Mouse (Mus musculus): ENCODE measurements around the gene Katnal1.

Gene Katnal1

DNA sequence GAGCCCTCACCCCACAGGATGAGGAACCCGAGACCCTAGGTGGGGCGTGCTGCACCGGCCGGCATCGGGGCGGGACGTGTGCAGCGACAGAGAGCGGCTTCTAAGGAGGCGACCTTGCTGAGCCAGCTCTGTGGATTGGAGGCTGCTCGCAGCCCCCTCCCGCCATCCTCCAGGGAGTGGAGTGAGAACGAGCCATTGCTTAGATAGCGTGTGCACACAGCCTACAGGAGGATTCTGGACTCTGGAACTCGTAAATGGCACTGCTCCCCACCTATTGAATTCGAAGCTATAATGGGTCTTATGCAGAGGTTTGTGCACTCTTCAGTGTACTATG is at the start of gene Katnal1:
Katnal1 (minus strand) TSS at position 205 of the 334 bp plus-strand sequence.
- no peak for DNase-seq (ENCODE audit: low read depth)

DNA sequence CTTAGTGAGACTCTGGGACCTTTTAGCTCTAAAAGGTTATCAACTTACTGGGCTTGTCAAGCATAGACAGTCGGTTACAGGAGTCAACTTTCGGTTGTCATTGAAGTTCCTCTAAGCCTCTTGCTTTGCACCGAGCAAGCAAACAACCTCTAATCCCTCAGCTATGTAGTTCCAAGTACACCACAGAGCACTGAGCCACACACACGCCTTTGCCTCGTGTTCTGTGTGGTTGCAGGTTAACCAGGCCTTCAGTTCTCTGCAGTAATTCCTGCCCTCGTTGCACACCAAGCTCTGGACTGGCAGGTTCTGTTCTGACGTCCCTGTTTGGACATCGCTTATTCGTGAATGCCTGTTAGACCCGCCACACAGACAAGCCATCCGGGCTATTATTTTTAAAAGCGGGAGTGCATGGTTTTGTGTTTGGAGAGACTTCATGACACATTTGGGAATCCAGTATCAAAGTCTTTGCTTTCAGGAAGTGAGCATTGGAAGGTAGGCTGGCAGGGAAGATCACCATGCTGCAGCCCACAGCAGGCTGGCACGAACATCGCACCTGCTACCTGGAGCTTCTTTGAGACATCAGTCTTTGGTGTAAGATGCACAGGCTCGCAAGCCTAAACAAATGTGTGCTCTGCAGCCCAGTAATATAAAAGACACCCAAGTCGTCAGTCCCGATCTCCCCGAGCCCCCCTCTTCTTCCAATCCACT is 49.5 kb upstream of the Katnal1 start:
- DNase-seq (ENCODE audit: low read depth): no peak

- no peak for DNase-seq (ENCODE audit: low read depth)
These were observed 48.8 kb upstream of the Katnal1 start for GRCm38 (mm10) chr5:148977698-148978457.

DNA sequence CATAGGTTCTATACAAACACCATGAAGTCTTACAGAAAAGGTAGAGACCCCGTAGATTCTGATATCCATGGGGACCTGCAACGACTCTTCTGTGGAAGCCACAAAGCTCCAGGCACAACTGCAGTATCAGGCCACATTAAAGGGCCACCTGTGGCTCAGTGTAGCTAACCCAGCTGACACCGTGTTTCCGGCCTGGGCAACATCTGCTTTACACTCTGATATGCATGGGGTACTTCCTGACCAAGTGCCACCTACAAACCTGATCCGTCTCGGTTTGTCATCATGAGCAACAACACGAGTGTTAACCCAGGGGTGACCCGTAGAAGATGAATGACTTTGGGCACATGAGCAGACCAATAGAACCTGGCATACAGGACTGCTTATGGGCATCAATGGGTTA is 47.8 kb upstream of the Katnal1 start:
- DNase-seq (ENCODE audit: low read depth): no peak

GRCm38 (mm10) chr5:148975035-148975434 is 45.9 kb upstream of the Katnal1 start:
- no peak for DNase-seq (ENCODE audit: low read depth)

- DNase-seq (ENCODE audit: low read depth): no peak
These were observed 44.0 kb upstream of the Katnal1 start for GRCm38 (mm10) chr5:148973019-148973668.

- no peak for DNase-seq (ENCODE audit: low read depth)
These were observed 43.0 kb upstream of the Katnal1 start for GRCm38 (mm10) chr5:148972167-148972566.

DNA sequence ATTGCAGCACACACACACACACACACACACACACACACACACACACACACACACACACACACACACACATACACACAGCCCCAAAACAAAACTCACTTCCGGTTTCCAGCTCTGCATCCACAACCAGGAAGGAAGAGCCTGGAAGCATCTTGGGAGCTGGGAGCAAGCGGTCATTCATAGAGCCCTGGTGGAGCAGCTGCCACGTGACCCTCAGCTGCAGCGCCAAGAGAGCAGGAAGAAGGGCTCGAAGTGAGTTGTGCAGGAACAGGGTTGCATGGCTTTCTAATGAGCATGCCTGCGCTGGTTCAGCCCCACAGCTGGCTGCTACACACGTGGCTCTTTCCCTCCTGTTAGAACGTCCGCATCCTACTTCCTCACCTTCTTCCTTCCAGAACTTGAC is 40.5 kb upstream of the Katnal1 start:
- DNase-seq (ENCODE audit: low read depth): no peak

- no peak for DNase-seq (ENCODE audit: low read depth)
These were observed 39.9 kb upstream of the Katnal1 start for GRCm38 (mm10) chr5:148968958-148969576.

GRCm38 (mm10) chr5:148968179-148968578 is 39.1 kb upstream of the Katnal1 start:
- no peak for DNase-seq (ENCODE audit: low read depth)

DNA sequence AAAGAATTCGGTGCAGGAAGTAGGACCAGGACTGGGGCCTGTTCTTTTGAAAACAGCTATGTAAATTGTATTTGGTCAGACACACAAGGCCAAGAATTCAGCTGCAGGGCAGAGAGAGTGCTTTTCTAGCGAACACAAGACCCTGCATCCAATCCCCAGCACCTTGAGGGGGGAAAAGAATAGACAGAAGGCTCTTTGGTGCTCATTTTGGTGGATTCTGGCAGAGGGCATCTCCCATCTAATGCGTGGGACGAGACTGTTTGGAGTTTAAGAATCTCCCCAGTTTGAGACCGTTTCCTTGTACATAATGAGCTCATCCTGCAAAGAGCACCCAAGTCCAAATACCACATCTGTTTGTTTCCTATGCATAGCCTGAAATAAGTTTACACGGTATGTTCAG is 37.3 kb upstream of the Katnal1 start:
- no peak for DNase-seq (ENCODE audit: low read depth)

DNA sequence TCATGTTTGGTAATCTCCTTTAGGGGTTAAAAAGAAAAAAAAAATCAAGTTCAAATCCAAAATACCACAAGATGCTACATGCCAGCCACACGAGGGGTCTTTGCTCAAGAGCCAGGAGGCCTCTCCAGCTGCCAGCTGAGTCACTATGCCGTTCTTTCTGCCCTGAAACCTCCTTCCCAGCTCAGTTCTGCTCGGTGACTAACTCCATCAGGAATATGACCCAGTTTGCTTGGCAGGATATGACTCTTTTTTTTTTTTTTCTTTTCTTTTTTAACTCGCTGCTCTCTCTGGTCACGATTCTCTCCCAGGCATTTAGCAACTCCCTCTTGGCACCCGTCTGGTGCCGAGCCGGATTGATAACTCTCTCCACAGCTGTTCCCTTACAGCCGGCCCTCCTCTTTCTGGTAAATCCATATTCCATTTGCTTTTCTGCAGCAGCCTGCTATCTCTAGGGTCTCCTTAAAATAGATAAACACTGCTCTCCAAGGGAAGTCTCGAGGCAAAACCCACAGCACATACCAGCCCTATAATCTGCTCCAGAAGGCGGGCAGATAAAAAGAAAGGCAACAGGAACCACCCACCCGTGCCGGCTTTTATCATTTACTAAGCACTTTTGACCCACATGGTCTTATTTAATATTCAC is 36.7 kb upstream of the Katnal1 start:
- peak; percentile 73 for DNase-seq (ENCODE audit: low read depth)

DNA sequence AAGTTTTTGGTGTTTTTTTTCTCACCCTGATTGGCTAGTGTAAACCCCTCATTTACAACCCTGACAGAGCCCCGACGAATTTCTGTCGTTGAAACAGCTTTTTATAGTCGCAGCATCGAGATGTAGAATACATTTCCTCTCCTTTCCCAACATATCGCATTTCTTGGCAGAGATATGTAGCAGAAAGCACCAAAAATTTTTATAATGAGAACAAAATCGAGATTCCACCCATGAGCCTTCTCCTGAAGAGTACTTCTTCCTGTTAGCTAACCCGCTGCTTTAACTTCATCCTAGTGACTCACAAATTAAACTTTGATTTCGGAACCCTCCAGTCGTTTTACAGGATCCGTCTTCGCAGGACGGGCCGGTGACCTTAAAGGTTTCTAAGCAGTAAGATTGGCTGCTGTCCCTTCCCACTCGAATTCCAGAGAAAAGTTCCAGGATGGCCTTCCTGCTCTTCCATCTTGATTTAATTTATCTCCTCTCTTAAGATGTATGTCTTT is 36.0 kb upstream of the Katnal1 start:
- DNase-seq (ENCODE audit: low read depth): no peak

DNA sequence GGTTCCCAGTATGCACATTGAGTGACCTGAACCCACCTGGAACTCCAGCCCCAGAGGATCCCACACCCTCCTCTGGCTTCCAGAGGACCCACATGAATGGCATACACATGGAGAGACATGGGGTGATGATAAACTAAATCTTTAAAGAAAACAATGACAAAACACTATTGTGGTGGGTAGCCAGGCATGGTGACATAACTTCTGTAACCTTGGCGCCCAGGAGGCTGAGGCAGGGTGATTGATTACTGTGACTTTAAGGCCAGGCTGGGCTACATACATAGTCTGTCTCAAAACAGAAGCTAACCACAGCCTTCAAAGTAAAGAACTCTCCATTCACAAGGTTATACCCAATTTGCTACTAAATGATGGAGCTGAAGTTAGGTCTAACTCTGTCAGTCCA is 35.1 kb upstream of the Katnal1 start:
- DNase-seq (ENCODE audit: low read depth): no peak

DNA sequence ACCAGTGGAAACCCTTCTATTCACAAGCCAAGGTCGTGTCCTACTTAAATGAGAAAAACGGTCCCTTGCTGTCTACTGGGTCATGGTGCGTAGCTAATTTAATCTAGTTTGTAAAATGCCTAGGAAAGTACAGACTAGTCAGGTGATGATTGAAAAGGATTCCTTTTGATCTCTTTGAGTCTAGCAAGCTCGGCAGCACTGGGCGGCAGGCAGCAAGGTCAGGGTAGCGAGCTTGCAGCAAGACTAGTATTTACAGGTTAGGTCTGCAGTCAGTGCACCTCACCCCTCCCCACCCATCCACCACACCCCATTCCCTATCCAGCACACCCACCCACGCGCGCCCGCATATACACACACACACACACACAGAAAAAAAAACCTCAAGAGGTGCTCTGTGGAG is 31.1 kb upstream of the Katnal1 start:
- no peak for DNase-seq (ENCODE audit: low read depth)

- DNase-seq (ENCODE audit: low read depth): no peak
These were observed 30.2 kb upstream of the Katnal1 start for GRCm38 (mm10) chr5:148959068-148959990.

GRCm38 (mm10) chr5:148958355-148958754 is 29.2 kb upstream of the Katnal1 start:
- DNase-seq (ENCODE audit: low read depth): no peak

GRCm38 (mm10) chr5:148956898-148957535 is 27.9 kb upstream of the Katnal1 start:
- no peak for DNase-seq (ENCODE audit: low read depth)

- no peak for DNase-seq (ENCODE audit: low read depth)
These were observed 27.0 kb upstream of the Katnal1 start for GRCm38 (mm10) chr5:148956091-148956490.

GRCm38 (mm10) chr5:148955575-148955974 is 26.5 kb upstream of the Katnal1 start:
- DNase-seq (ENCODE audit: low read depth): no peak

Measured in c-Kit-positive CD71-positive TER-119-negative erythroid progenitor cells, embryonic 14.5 days (primary cell).